Mouse (Mus musculus) heart, postnatal 36 days (tissue): ENCODE measurements at regions not wholly inside any gene's neighbourhood (a gene's known extent, or its start where the extent isn't known, plus 50 kb on each side); places are given as distances from the start of the nearest gene placed in this dataset.
A peak's percentile ranks its signal among the peaks of the same experiment; 100 is the strongest.

Experiments
- DNase-seq, 2 experiments: peaks; one replicate each; pipeline ENCODE4 v3.0.0; 2021 to 2022
- intact Hi-C: fragments of 180-260 bp; cut with DNase I; formaldehyde crosslinking; loops from one replicate; pipeline ENCODE4 v1.15.1; 2025

GRCm38 (mm10) chr1:61471779-61472578 lies 166.6 kb upstream of the Pard3b start:
- no peak for DNase-seq
- intact Hi-C loops, result no loop called here

GRCm38 (mm10) chr1:61472579-61473242 lies 165.9 kb upstream of the Pard3b start:
- intact Hi-C loops, result no loop called here
- no peak for DNase-seq

GRCm38 (mm10) chr1:61485459-61485858 lies 153.2 kb upstream of the Pard3b start:
- DNase-seq, result no peak
- intact Hi-C loops, result loop anchor here (10.0 kb wide), 1 partner anchor 49 kb away; no protein-coding TSS in a partner anchor

- DNase-seq, result no peak
- intact Hi-C loops, result no loop called here
These were observed 113.7 kb upstream of the Pard3b start for GRCm38 (mm10) chr1:61524886-61525285.

GRCm38 (mm10) chr1:61525881-61526280 lies 112.7 kb upstream of the Pard3b start:
- intact Hi-C loops, result no loop called here
- no peak for DNase-seq

- intact Hi-C loops, result no loop called here
- DNase-seq, result no peak
These were observed 109.9 kb upstream of the Pard3b start for GRCm38 (mm10) chr1:61528757-61529156.

- intact Hi-C loops, result loop anchor here (10.0 kb wide), 1 partner anchor 45 kb away; no protein-coding TSS in a partner anchor
- DNase-seq, result no peak
These were observed 108.5 kb upstream of the Pard3b start for GRCm38 (mm10) chr1:61530166-61530565.

- no peak for DNase-seq
- intact Hi-C loops, result loop anchor here (10.0 kb wide), 1 partner anchor 47 kb away; no protein-coding TSS in a partner anchor
These were observed 107.1 kb upstream of the Pard3b start for GRCm38 (mm10) chr1:61531487-61531886.

- DNase-seq, result peak in 1 of 2 experiments; percentile 5
- intact Hi-C loops, result no loop called here
These were observed 98.5 kb upstream of the Pard3b start for GRCm38 (mm10) chr1:61540081-61540480.

- intact Hi-C loops, result no loop called here
- DNase-seq, result no peak
These were observed 97.5 kb upstream of the Pard3b start for GRCm38 (mm10) chr1:61541166-61541565.

- peak in 1 of 2 experiments; percentile 18 for DNase-seq
- intact Hi-C loops, result no loop called here
These were observed 85.8 kb upstream of the Pard3b start for GRCm38 (mm10) chr1:61552577-61553517.

GRCm38 (mm10) chr1:61559514-61559913 lies 79.1 kb upstream of the Pard3b start:
- no peak for DNase-seq
- intact Hi-C loops, result no loop called here

GRCm38 (mm10) chr1:61562091-61562490 lies 76.5 kb upstream of the Pard3b start:
- intact Hi-C loops, result no loop called here
- DNase-seq, result no peak

- DNase-seq, result no peak
- intact Hi-C loops, result no loop called here
These were observed 73.2 kb upstream of the Pard3b start for GRCm38 (mm10) chr1:61565471-61565870.

- DNase-seq, result no peak
- intact Hi-C loops, result no loop called here
These were observed 64.3 kb upstream of the Pard3b start for GRCm38 (mm10) chr1:61574276-61574675.

- no peak for DNase-seq
- intact Hi-C loops, result no loop called here
These were observed 61.9 kb upstream of the Pard3b start for GRCm38 (mm10) chr1:61576758-61577157.

GRCm38 (mm10) chr1:61587251-61587650 lies 51.4 kb upstream of the Pard3b start:
- no peak for DNase-seq
- intact Hi-C loops, result no loop called here
